Mouse (Mus musculus) limb, embryonic 11.5 days (tissue): ENCODE measurements around the gene Fam89a. TPM values are rescaled to one million over a fixed set of nuclear protein-coding genes. Genes with fewer than 3 reads are reported as not detected.

Source experiments
- ATAC-seq: fragments of 200-750 bp; cut with Nextera tagmentation; 2 replicates; pipeline ENCODE4 v1.8.0; 2017; ENCODE audit warnings: low read depth; ENCODE audit not compliant: insufficient number of reproducible peaks, low FRiP score, low TSS enrichment
- DNase-seq: peaks from one replicate; pipeline ENCODE4 v3.0.0-alpha.2; 2015; ENCODE audit warnings: low spot score
- H3K27ac ChIP-seq: fragments of 300-500 bp; sonication (generic); replicated peaks from 2 replicates; pipeline ENCODE4 v1.5.1; 2014; ENCODE audit warnings: low read depth, mild to moderate bottlenecking, low read length
- H3K27me3 ChIP-seq: fragments of 300-500 bp; sonication (generic); 2 replicates; pipeline ENCODE4 v1.6.1; 2014; ENCODE audit warnings: mild to moderate bottlenecking, low read length, mixed read lengths; ENCODE audit not compliant: control insufficient read depth, insufficient read depth
- H3K36me3 ChIP-seq: fragments of 300-500 bp; sonication (generic); 2 replicates; pipeline ENCODE4 v1.6.1; 2014; ENCODE audit warnings: mild to moderate bottlenecking, low read length, moderate library complexity, mixed read lengths; ENCODE audit not compliant: control insufficient read depth, insufficient read depth
- H3K4me1 ChIP-seq: fragments of 300-500 bp; sonication (generic); 2 replicates; pipeline ENCODE4 v1.6.1; 2014; ENCODE audit warnings: low read length, mixed read lengths; ENCODE audit not compliant: control insufficient read depth, insufficient read depth
- H3K4me2 ChIP-seq: fragments of 300-500 bp; sonication (generic); 2 replicates; pipeline ENCODE4 v1.6.1; 2014; ENCODE audit warnings: low read depth, mild to moderate bottlenecking, moderate library complexity; ENCODE audit not compliant: severe bottlenecking
- H3K4me3 ChIP-seq: fragments of 300-500 bp; sonication (generic); 2 replicates; pipeline ENCODE4 v1.5.1; 2014; ENCODE audit warnings: low read depth, low read length
- H3K9ac ChIP-seq: fragments of 300-500 bp; sonication (generic); 2 replicates; pipeline ENCODE4 v1.6.1; 2014; ENCODE audit warnings: mild to moderate bottlenecking, low read length
- H3K9me3 ChIP-seq: fragments of 300-500 bp; sonication (generic); 2 replicates; pipeline ENCODE4 v1.6.1; 2016; ENCODE audit warnings: low read length; ENCODE audit not compliant: control insufficient read depth
- WGBS: fragments of 180-500 bp; shearing (Covaris S2); extraction: QIAGEN DNeasy Blood & Tissue Kit; methylation state at CpG from one replicate; pipeline ENCODE4 v1.1.7; 2014; 5-methylcytosine and 5-hydroxymethylcytosine counted together
- polyA plus RNA-seq: library from polyadenylated mRNA; unstranded; fragments of >200 nt; fragmentation: Nextera tagmentation; extraction: Ambion mirVana; gene quantifications from 2 replicates; pipeline ENCODE4 v1.2.1, GENCODE M21; 2014

The Fam89a gene
- polyA plus RNA-seq, 1 experiment from 2014 or later = 3.7 TPM

- 0 out of 2 replicates have a peak, but pooled peaks cover under 1% of the 10 kb centered on the region for H3K4me1 ChIP-seq
- no peak overlapping the region for H3K4me2 ChIP-seq
- DNase-seq (no peak), ATAC-seq (no peak)
- no peak overlapping the region for H3K4me3 ChIP-seq
- 87% methylated on average over 8 of the region's 8 CpGs for WGBS
- H3K27ac ChIP-seq = no peak overlapping the region
- peaks cover 6% of the 10 kb centered on the region for H3K36me3 ChIP-seq
- no peaks in the 10 kb centered on the region for H3K9me3 ChIP-seq
- H3K27me3 ChIP-seq = no peaks in the 10 kb centered on the region
- no peak overlapping the region for H3K9ac ChIP-seq
These were observed 35.9 kb downstream of the Fam89a start for GRCm38 (mm10) chr8:124715736-124716135.

GRCm38 (mm10) chr8:124713207-124713606, 38.4 kb downstream of the Fam89a start:
- peaks cover 8% of the 10 kb centered on the region for H3K36me3 ChIP-seq
- H3K9ac ChIP-seq = no peak overlapping the region
- H3K27me3 ChIP-seq = no peaks in the 10 kb centered on the region
- H3K4me2 ChIP-seq = no peak overlapping the region
- no peaks in the 10 kb centered on the region for H3K4me1 ChIP-seq
- no peak for ATAC-seq
- no peak overlapping the region for H3K27ac ChIP-seq
- no peaks in the 10 kb centered on the region for H3K9me3 ChIP-seq
- 94% methylated on average over 6 of the region's 6 CpGs for WGBS
- DNase-seq = no peak
- no peak overlapping the region for H3K4me3 ChIP-seq

DNA sequence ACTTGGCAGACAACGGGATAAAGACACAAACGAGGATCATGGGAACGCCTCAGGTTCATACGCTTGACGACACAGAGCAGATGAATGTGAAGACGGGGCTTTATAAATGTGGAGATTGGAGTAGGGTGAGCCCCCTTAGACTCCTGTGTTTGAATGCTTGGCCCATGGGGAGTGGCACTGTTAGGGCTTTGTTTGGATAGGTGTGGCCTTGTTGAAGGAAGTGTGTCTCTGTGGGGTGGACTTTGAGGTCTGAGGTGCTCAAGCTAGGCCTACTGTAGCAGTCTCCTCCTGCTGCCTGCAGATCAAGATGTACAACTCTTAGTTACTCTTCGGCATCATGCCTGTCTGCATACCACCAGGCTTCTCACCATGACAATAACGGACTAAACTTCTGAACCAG, 45.8 kb downstream of the Fam89a start:
- ATAC-seq (no peak), DNase-seq (no peak)
- H3K9ac ChIP-seq = no peak overlapping the region
- H3K9me3 ChIP-seq = no peaks in the 10 kb centered on the region
- H3K4me2 ChIP-seq = no peak overlapping the region
- H3K4me3 ChIP-seq = no peak overlapping the region
- 94% methylated on average over 8 of the region's 8 CpGs for WGBS
- H3K27me3 ChIP-seq = no peaks in the 10 kb centered on the region
- H3K4me1 ChIP-seq = no peaks in the 10 kb centered on the region
- peaks cover 2% of the 10 kb centered on the region; the same call in 1 of the 2 replicates for H3K36me3 ChIP-seq
- H3K27ac ChIP-seq = no peak overlapping the region

GRCm38 (mm10) chr8:124704376-124704775, 47.3 kb downstream of the Fam89a start:
- Histone ChIP-seq H3K27ac (no peak overlapping the region), H3K27me3 (no peaks in the 10 kb centered on the region), H3K9me3 (no peaks in the 10 kb centered on the region), H3K4me1 (no peaks in the 10 kb centered on the region), H3K36me3 (no peaks in the 10 kb centered on the region; the same call in 1 of the 2 replicates), H3K4me2 (no peak overlapping the region), H3K9ac (no peak overlapping the region), H3K4me3 (no peak overlapping the region)
- 91% methylated on average over 4 of the region's 4 CpGs for WGBS
- no peak for DNase-seq
- no peak for ATAC-seq

GRCm38 (mm10) chr8:124703526-124703925, 48.1 kb downstream of the Fam89a start:
- ATAC-seq = no peak
- no peaks in the 10 kb centered on the region; the same call in 1 of the 2 replicates for H3K36me3 ChIP-seq
- no peak overlapping the region for H3K4me2 ChIP-seq
- no peak overlapping the region for H3K9ac ChIP-seq
- 72% methylated on average over 4 of the region's 4 CpGs for WGBS
- H3K27me3 ChIP-seq = no peaks in the 10 kb centered on the region
- no peaks in the 10 kb centered on the region for H3K9me3 ChIP-seq
- no peak overlapping the region for H3K4me3 ChIP-seq
- no peak for DNase-seq
- no peak overlapping the region for H3K27ac ChIP-seq
- H3K4me1 ChIP-seq = no peaks in the 10 kb centered on the region

- Histone ChIP-seq H3K9me3 (no peaks in the 10 kb centered on the region), H3K36me3 (no peaks in the 10 kb centered on the region; the same call in 1 of the 2 replicates), H3K4me2 (no peak overlapping the region), H3K4me3 (no peak overlapping the region), H3K4me1 (no peaks in the 10 kb centered on the region), H3K9ac (no peak overlapping the region), H3K27me3 (no peaks in the 10 kb centered on the region), H3K27ac (no peak overlapping the region)
- no peak for ATAC-seq
- no peak for DNase-seq
- WGBS = 91% methylated on average over 3 of the region's 3 CpGs
These were observed 49.4 kb downstream of the Fam89a start for GRCm38 (mm10) chr8:124702183-124702582.

DNA sequence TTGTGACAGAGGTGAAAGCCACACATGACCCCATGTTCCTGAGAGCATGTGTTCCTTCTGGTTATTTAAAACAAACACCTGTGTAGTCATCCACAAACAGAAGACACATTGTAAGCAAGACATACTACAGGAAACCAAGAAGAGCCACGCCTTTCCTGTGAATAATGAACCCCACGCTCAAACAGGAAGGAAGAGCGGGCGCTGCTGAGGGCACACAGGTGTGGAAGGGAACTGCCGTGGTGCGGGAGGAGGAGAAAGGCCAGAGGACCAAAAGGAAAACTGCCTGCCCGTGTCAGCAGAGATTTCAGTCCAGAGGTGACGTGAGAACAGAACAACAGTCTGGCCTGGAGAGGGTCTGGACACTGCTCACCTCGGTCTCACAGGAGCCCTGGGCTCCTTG, 50.6 kb downstream of the Fam89a start:
- Histone ChIP-seq H3K4me1 (no peaks in the 10 kb centered on the region), H3K4me3 (no peak overlapping the region), H3K27ac (no peak overlapping the region), H3K27me3 (no peaks in the 10 kb centered on the region), H3K36me3 (no peaks in the 10 kb centered on the region; the same call in 1 of the 2 replicates), H3K9me3 (no peaks in the 10 kb centered on the region), H3K4me2 (no peak overlapping the region), H3K9ac (no peak overlapping the region)
- no peak for ATAC-seq
- 89% methylated on average over 9 of the region's 9 CpGs for WGBS
- no peak for DNase-seq

DNA sequence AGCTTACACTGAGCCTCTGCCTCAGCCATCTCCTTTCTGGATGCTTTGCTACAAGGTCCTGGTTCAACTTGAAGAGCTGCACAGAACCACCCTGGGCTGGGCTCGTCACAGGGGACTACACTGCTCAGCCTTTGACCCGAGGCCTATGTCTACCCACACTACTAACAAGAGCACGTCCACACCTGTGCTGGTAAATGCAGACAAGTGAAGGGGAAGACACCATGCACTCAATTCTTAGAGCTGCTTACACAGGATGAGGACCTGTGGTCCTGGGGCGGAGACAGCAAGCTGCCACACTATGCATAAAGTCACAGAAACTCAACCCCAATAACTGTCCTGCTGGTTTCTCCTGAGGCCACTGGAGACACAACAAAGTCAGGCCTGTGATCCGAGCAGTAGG, 51.4 kb downstream of the Fam89a start:
- H3K36me3 ChIP-seq = no peaks in the 10 kb centered on the region; the same call in 1 of the 2 replicates

GRCm38 (mm10) chr8:124695424-124696100, 56.1 kb downstream of the Fam89a start:
- Histone ChIP-seq H3K36me3 (peaks cover 2% of the 10 kb centered on the region; the same call in 1 of the 2 replicates), H3K27me3 (no peaks in the 10 kb centered on the region)

More for the DNA sequence above, 51.4 kb downstream of the Fam89a start:
- H3K4me1 ChIP-seq = no peaks in the 10 kb centered on the region
- H3K9ac ChIP-seq = no peak overlapping the region
- no peaks in the 10 kb centered on the region for H3K27me3 ChIP-seq
- no peaks in the 10 kb centered on the region for H3K9me3 ChIP-seq
- ATAC-seq = no peak
- no peak for DNase-seq
- H3K4me3 ChIP-seq = no peak overlapping the region
- H3K27ac ChIP-seq = no peak overlapping the region
- no peak overlapping the region for H3K4me2 ChIP-seq
- 91% methylated on average over 5 of the region's 5 CpGs for whole genome bisulfite sequencing

More at GRCm38 (mm10) chr8:124695424-124696100, 56.1 kb downstream of the Fam89a start:
- ATAC-seq (no peak), DNase-seq (no peak)
- H3K9me3 ChIP-seq = no peaks in the 10 kb centered on the region
- 91% methylated on average over 22 of the region's 22 CpGs for WGBS
- no peak overlapping the region for H3K9ac ChIP-seq
- no peak overlapping the region for H3K4me3 ChIP-seq
- H3K4me2 ChIP-seq = no peak overlapping the region
- H3K27ac ChIP-seq = no peak overlapping the region
- no peaks in the 10 kb centered on the region for H3K4me1 ChIP-seq
